Mouse (Mus musculus) myocyte (in vitro differentiated cells): ENCODE measurements at regions not wholly inside any gene's neighbourhood (a gene's known extent, or its start where the extent isn't known, plus 50 kb on each side); places are given as distances from the start of the nearest gene placed in this dataset.

Source experiments
- CEBPB ChIP-seq: IDR thresholded peaks from 2 replicates; pipeline ENCODE4 v1.6.1; 2011; ENCODE audit warnings: mild to moderate bottlenecking, moderate library complexity; ENCODE audit not compliant: poor library complexity, insufficient read depth, severe bottlenecking
- E2F4 ChIP-seq: IDR thresholded peaks from one replicate; pipeline ENCODE4 v1.6.1; 2011; ENCODE audit warnings: mild to moderate bottlenecking, control low read depth, moderate library complexity; ENCODE audit not compliant: insufficient read depth
- MAX ChIP-seq: IDR thresholded peaks from one replicate; pipeline ENCODE4 v1.6.1; 2011; ENCODE audit warnings: low read depth, mild to moderate bottlenecking, control low read depth
- MYOD1 ChIP-seq, 3 experiments: IDR thresholded peaks; one replicate each; pipeline ENCODE4 v1.6.1; 2011; ENCODE audit warnings: control low read depth in 2 of 3, low read depth in 2 of 3, mild to moderate bottlenecking in 2 of 3, moderate library complexity in 1 of 3; ENCODE audit not compliant: insufficient read length in 2 of 3, control insufficient read depth in 1 of 3
- MYOG ChIP-seq, 3 experiments: IDR thresholded peaks; one replicate each; pipeline ENCODE4 v1.6.1; 2011; ENCODE audit warnings: control low read depth in 2 of 3, low read depth in 2 of 3, mild to moderate bottlenecking in 2 of 3; ENCODE audit not compliant: insufficient read length in 2 of 3, control insufficient read depth in 1 of 3, insufficient read depth in 1 of 3
- POLR2A ChIP-seq: IDR thresholded peaks from one replicate; pipeline ENCODE4 v1.6.1; 2011; ENCODE audit warnings: low read depth, mild to moderate bottlenecking, control low read depth, moderate library complexity; ENCODE audit not compliant: insufficient read length
- POLR2AphosphoS2 ChIP-seq: IDR thresholded peaks from one replicate; pipeline ENCODE4 v1.6.1; 2011; ENCODE audit warnings: low read depth, control low read depth; ENCODE audit not compliant: insufficient read length
- SRF ChIP-seq: IDR thresholded peaks from one replicate; pipeline ENCODE4 v1.6.1; 2011; ENCODE audit warnings: low read depth; ENCODE audit not compliant: control insufficient read depth, insufficient read length
- TCF12 ChIP-seq: IDR thresholded peaks from one replicate; pipeline ENCODE4 v1.6.1; 2011; ENCODE audit warnings: mild to moderate bottlenecking, control low read depth; ENCODE audit not compliant: poor library complexity, insufficient read depth, severe bottlenecking
- TCF3 ChIP-seq: IDR thresholded peaks from one replicate; pipeline ENCODE4 v1.6.1; 2011; ENCODE audit warnings: low read depth, control low read depth; ENCODE audit not compliant: insufficient read length
- USF1 ChIP-seq: IDR thresholded peaks from one replicate; pipeline ENCODE4 v1.6.1; 2011; ENCODE audit warnings: low read depth, mild to moderate bottlenecking, control low read depth, moderate library complexity

DNA sequence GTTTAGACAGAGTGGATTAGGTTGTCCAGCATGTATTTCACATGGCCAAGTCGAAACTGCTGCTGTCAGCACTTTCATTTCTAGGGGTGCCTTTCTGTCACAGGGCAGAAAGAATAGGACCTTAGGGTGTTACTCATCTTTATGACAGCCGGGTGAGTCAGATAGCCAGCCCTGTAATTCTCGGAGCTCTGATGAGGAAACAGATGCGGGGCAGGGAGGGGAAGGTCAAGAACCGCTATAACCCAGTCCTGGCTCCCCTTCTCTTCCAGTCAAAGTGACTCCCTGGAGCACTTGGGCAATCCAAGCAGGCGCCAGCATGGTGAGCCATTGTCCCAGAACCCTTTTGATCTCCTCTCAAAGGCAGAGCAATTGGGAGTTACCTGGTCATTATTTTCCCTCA, 69.4 kb upstream of the Jarid2 start:
- TF ChIP-seq POLR2A = no peak
- TF ChIP-seq MAX = no peak
- TF ChIP-seq POLR2AphosphoS2 = no peak
- no peak for TF ChIP-seq CEBPB
- TF ChIP-seq USF1 = no peak
- no peak for TF ChIP-seq MYOD1 (IDR thresholded peaks at IDR 0.05; ENCODE audit: control insufficient read depth in 1 of 3, insufficient read length in 2 of 3, low read depth in 2 of 3)
- TF ChIP-seq E2F4 = no peak
- no peak for TF ChIP-seq TCF12
- no peak for TF ChIP-seq SRF
- TF ChIP-seq MYOG (IDR thresholded peaks at IDR 0.05; ENCODE audit: control insufficient read depth in 1 of 3, insufficient read depth in 1 of 3, insufficient read length in 2 of 3, low read depth in 2 of 3) = no peak
- TF ChIP-seq TCF3 = no peak
